Mouse (Mus musculus): ENCODE data around the gene 1700001C02Rik. TPM values are rescaled to one million over a fixed set of nuclear protein-coding genes. Genes with fewer than 3 reads are reported as not detected.

1700001C02Rik gene
- polyA plus RNA-seq, 1 experiment = not detected

DNA sequence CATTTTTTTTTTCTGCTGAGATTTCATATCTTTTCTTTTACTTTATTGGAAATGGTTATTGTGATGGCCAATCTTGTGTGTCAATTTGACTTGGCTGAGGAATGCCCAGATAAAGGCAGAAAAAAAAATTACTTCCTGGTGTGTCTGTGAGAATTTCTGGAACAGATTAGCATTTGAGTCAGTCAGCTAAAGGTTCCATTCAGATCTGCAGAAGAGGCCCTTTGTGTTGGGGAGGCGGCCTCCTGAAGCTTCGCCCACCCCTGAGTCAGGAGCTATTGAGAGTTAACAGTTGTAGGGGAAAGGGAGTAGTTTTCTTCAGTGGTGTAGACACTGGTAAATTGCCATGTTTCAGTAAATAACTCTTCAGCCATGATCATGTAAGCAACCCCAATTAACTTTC lies 29.4 kb downstream of the 1700001C02Rik start:
- no peak for TF ChIP-seq CTCF (IDR thresholded peaks at IDR 0.05; ENCODE audit: low read depth, low read length)
- 0 out of 2 replicates have a peak, but pooled peaks have one; percentile 16 for TF ChIP-seq EP300 (IDR thresholded peaks at IDR 0.05; ENCODE audit: insufficient read depth, low read depth, low read length)
- no peaks in the 10 kb centered on the region for H3K9me3 ChIP-seq (replicated peaks; ENCODE audit: control insufficient read depth, insufficient read depth, low read length, poor library complexity, severe bottlenecking)

DNA sequence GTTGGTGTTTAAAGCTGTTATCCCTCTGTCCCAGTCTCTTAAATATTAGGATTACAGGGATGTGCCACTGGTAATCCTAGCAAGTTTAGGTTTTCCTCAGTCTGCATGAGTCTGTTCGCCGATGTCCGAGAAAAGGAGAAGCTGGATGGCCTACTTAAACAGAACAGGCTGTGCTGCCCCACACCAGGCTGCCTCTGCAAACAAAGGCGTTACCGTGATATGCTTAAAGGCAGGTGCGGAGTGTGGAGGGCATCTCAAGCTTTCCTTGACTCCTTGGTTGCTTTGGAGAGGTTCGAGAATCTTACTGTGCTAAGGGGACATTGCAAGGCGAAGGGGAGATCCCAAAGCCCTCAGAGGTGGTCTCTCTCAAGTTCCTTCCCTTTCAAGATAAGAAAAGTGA lies 31.0 kb downstream of the 1700001C02Rik start:
- Histone ChIP-seq H3K9ac (ENCODE audit: low read depth, poor library complexity, severe bottlenecking) (no peak overlapping the region), H3K27me3 (ENCODE audit: control insufficient read depth, insufficient read depth, low read length, poor library complexity, severe bottlenecking) (no peaks in the 10 kb centered on the region), H3K27ac (ENCODE audit: insufficient read depth, low read length) (no peak overlapping the region)

More for the DNA sequence above, 29.4 kb downstream of the 1700001C02Rik start:
- Histone ChIP-seq H3K4me1 (ENCODE audit: control insufficient read depth, insufficient read depth, low read length) (no peaks in the 10 kb centered on the region), H3K9ac (ENCODE audit: low read depth, poor library complexity, severe bottlenecking) (no peak overlapping the region), H3K27me3 (ENCODE audit: control insufficient read depth, insufficient read depth, low read length, poor library complexity, severe bottlenecking) (no peaks in the 10 kb centered on the region), H3K36me3 (ENCODE audit: control insufficient read depth, insufficient read depth, low read length, poor library complexity, severe bottlenecking) (no peaks in the 10 kb centered on the region), H3K4me3 (ENCODE audit: low read depth, low read length) (no peak overlapping the region), H3K27ac (ENCODE audit: insufficient read depth, low read length) (no peak overlapping the region)

DNA sequence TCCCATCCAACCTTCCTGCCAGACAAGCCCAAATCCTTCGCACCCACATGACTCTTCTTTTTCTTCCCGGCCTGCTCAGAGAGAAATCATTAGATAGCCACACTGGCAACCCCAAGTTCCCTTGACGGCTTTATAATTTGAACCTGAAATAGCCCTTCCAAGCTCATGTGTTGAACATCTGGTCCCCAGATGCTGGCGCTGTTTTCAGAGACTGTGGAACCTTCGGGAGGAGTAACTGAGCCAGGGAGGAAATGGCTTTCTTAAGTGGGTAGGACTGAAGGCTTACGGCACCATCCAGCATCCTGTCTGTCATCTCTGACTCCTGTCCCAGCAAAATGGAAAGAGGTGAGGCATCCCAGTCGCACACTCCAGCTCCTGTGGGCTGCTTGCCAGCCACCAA lies 31.5 kb downstream of the 1700001C02Rik start:
- no peaks in the 10 kb centered on the region for H3K9me3 ChIP-seq (replicated peaks; ENCODE audit: control insufficient read depth, insufficient read depth, low read length, poor library complexity, severe bottlenecking)
- H3K27ac ChIP-seq (ENCODE audit: insufficient read depth, low read length) = no peak overlapping the region
- H3K4me1 ChIP-seq (ENCODE audit: control insufficient read depth, insufficient read depth, low read length) = no peaks in the 10 kb centered on the region
- H3K27me3 ChIP-seq (ENCODE audit: control insufficient read depth, insufficient read depth, low read length, poor library complexity, severe bottlenecking) = no peaks in the 10 kb centered on the region
- no peak overlapping the region for H3K9ac ChIP-seq (ENCODE audit: low read depth, poor library complexity, severe bottlenecking)
- no peak overlapping the region for H3K4me3 ChIP-seq (ENCODE audit: low read depth, low read length)
- TF ChIP-seq CTCF (IDR thresholded peaks at IDR 0.05; ENCODE audit: low read depth, low read length) (no peak), POLR2A (IDR thresholded peaks at IDR 0.05; ENCODE audit: insufficient read depth, low read length) (no peak), EP300 (IDR thresholded peaks at IDR 0.05; ENCODE audit: insufficient read depth, low read depth, low read length) (no peak)
- no peaks in the 10 kb centered on the region for H3K36me3 ChIP-seq (ENCODE audit: control insufficient read depth, insufficient read depth, low read length, poor library complexity, severe bottlenecking)

More for the DNA sequence above, 31.0 kb downstream of the 1700001C02Rik start:
- Histone ChIP-seq H3K4me1 (ENCODE audit: control insufficient read depth, insufficient read depth, low read length) (no peaks in the 10 kb centered on the region), H3K36me3 (ENCODE audit: control insufficient read depth, insufficient read depth, low read length, poor library complexity, severe bottlenecking) (no peaks in the 10 kb centered on the region), H3K4me3 (ENCODE audit: low read depth, low read length) (no peak overlapping the region), H3K9me3 (replicated peaks; ENCODE audit: control insufficient read depth, insufficient read depth, low read length, poor library complexity, severe bottlenecking) (no peaks in the 10 kb centered on the region)
- no peak for TF ChIP-seq CTCF (IDR thresholded peaks at IDR 0.05; ENCODE audit: low read depth, low read length)
- no peak for TF ChIP-seq POLR2A (IDR thresholded peaks at IDR 0.05; ENCODE audit: insufficient read depth, low read length)
- TF ChIP-seq EP300 (IDR thresholded peaks at IDR 0.05; ENCODE audit: insufficient read depth, low read depth, low read length) = no peak

DNA sequence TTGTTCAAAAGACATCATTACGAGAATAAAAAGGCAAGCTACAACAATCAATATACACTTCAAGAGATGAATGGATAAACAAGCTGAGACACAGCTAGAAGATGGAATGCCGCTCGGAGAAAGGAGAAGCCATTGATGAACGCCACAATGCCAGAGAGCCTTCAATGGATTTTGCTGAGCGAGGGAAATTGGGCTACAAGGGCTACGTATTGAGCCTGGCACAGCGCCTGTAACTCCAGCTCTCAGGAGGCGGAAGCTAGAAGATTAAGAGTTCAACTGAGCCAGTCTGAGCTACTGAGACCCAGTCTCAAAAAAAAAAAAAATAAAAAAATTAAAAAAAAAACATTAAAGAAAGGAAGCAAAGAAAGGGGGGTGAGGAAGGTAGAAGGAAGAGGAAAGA lies 47.3 kb downstream of the 1700001C02Rik start:
- H3K36me3 ChIP-seq (ENCODE audit: control insufficient read depth, insufficient read depth, low read length, poor library complexity, severe bottlenecking) = no peaks in the 10 kb centered on the region
- no peak overlapping the region for H3K4me3 ChIP-seq (ENCODE audit: low read depth, low read length)
- no peak for TF ChIP-seq EP300 (IDR thresholded peaks at IDR 0.05; ENCODE audit: insufficient read depth, low read depth, low read length)
- no peak for TF ChIP-seq CTCF (IDR thresholded peaks at IDR 0.05; ENCODE audit: low read depth, low read length)
- TF ChIP-seq POLR2A (IDR thresholded peaks at IDR 0.05; ENCODE audit: insufficient read depth, low read length) = no peak
- no peak overlapping the region for H3K27ac ChIP-seq (ENCODE audit: insufficient read depth, low read length)
- H3K27me3 ChIP-seq (ENCODE audit: control insufficient read depth, insufficient read depth, low read length, poor library complexity, severe bottlenecking) = no peaks in the 10 kb centered on the region
- H3K4me1 ChIP-seq (ENCODE audit: control insufficient read depth, insufficient read depth, low read length) = no peaks in the 10 kb centered on the region
- H3K9me3 ChIP-seq (replicated peaks; ENCODE audit: control insufficient read depth, insufficient read depth, low read length, poor library complexity, severe bottlenecking) = no peaks in the 10 kb centered on the region
- H3K9ac ChIP-seq (ENCODE audit: low read depth, poor library complexity, severe bottlenecking) = no peak overlapping the region

DNA sequence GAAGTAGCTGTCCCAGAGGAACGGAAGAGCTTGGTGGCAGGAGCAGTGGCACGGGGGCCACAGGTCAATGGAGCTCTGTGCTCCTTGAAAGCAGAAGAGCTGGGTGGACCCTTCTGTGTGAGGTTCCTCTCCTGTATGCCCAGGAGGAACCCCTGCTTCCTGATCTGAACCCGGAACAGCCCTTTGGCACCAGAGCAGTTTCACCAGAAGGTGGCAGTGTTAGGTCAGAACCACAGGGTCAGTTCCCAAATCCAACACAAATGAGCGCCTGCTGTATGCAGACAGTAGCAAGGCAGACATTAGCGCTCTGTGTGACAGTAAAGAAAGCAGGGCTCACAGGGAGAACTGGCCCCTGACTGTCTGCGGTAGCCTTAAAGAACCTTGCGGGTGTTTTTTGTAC lies 50.5 kb downstream of the 1700001C02Rik start:
- TF ChIP-seq CTCF (IDR thresholded peaks at IDR 0.05; ENCODE audit: low read depth, low read length) (peak; percentile 85), EP300 (IDR thresholded peaks at IDR 0.05; ENCODE audit: insufficient read depth, low read depth, low read length) (no peak), POLR2A (IDR thresholded peaks at IDR 0.05; ENCODE audit: insufficient read depth, low read length) (no peak)
- Histone ChIP-seq H3K36me3 (ENCODE audit: control insufficient read depth, insufficient read depth, low read length, poor library complexity, severe bottlenecking) (no peaks in the 10 kb centered on the region), H3K4me3 (ENCODE audit: low read depth, low read length) (no peak overlapping the region), H3K27me3 (ENCODE audit: control insufficient read depth, insufficient read depth, low read length, poor library complexity, severe bottlenecking) (no peaks in the 10 kb centered on the region), H3K27ac (ENCODE audit: insufficient read depth, low read length) (no peak overlapping the region), H3K9me3 (replicated peaks; ENCODE audit: control insufficient read depth, insufficient read depth, low read length, poor library complexity, severe bottlenecking) (no peaks in the 10 kb centered on the region), H3K4me1 (ENCODE audit: control insufficient read depth, insufficient read depth, low read length) (no peaks in the 10 kb centered on the region), H3K9ac (ENCODE audit: low read depth, poor library complexity, severe bottlenecking) (no peak overlapping the region)

DNA sequence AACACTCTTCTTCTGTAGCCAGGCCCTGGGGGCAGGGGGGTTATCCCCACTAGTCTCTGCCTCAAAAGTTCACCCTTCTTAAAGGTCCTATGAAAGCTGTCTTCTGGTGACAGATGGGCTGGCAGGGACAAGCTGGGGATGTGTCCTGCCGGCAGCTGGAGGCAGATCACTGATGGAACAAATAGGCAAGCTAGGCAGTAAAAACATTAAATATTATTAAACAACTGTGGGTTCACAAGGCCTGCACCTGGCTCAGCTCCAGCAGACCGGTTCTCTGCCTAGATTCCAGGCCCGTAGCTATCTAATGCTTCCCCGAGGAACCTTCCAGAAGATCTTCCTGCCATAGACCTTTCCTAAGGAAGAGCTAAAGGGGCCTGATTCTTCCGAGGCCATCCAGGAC lies 52.3 kb downstream of the 1700001C02Rik start:
- H3K27ac ChIP-seq (ENCODE audit: insufficient read depth, low read length) = no peak overlapping the region
- H3K9ac ChIP-seq (ENCODE audit: low read depth, poor library complexity, severe bottlenecking) = no peak overlapping the region
- H3K4me1 ChIP-seq (ENCODE audit: control insufficient read depth, insufficient read depth, low read length) = no peaks in the 10 kb centered on the region
- H3K4me3 ChIP-seq (ENCODE audit: low read depth, low read length) = no peak overlapping the region
- no peaks in the 10 kb centered on the region for H3K9me3 ChIP-seq (replicated peaks; ENCODE audit: control insufficient read depth, insufficient read depth, low read length, poor library complexity, severe bottlenecking)
- H3K27me3 ChIP-seq (ENCODE audit: control insufficient read depth, insufficient read depth, low read length, poor library complexity, severe bottlenecking) = no peaks in the 10 kb centered on the region
- no peaks in the 10 kb centered on the region for H3K36me3 ChIP-seq (ENCODE audit: control insufficient read depth, insufficient read depth, low read length, poor library complexity, severe bottlenecking)
- no peak for TF ChIP-seq POLR2A (IDR thresholded peaks at IDR 0.05; ENCODE audit: insufficient read depth, low read length)

All from ES-Bruce4 (cell line).